Mouse (Mus musculus) bone marrow, adult 2 months (tissue): Measurements from ENCODE around the gene Plpp1.

Source experiments
- CTCF ChIP-seq: fragments of 200-500 bp; IDR thresholded peaks from 2 replicates; pipeline ENCODE4 v1.5.1; 2011; ENCODE audit warnings: low read length, control low read depth; ENCODE audit not compliant: control insufficient read depth, insufficient read depth
- POLR2A ChIP-seq: fragments of 200-500 bp; IDR thresholded peaks from 2 replicates; pipeline ENCODE4 v1.6.1; 2011; ENCODE audit warnings: low read depth, mild to moderate bottlenecking, control low read depth, low read length, borderline replicate concordance; ENCODE audit not compliant: control insufficient read depth

DNA sequence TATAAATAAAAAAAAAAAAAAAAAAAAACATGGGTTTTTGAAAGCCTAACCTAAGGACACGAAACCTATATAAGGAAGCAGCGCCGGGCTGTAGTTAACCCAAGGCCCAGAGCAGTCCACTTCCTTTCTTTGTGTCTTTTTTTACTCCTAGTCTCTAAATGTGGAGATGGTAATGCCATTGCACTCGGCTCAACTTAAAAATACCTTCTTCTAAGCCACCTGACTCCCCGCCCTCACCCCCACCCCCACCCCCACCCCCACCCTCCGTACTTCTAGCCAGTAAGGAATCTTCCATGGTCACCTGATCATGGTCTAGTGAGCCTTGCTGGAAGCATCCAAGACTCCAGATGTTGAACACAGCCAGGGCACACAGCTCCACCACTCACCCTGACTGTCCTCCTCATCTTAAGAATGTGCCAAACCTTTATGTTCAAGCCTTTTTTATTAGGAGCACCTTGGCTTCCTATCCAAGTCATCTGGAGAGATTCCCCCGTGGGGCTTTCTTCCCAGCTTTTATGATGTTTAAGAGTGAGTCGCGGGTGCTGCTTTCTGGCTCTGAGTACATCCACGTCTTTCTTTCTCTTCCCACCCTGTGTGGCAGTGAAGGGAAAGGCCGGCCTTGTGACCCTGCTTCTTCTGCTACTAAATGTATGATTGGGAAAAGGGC lies 48.1 kb upstream of the Plpp1 start:
- TF ChIP-seq CTCF = no peak
- TF ChIP-seq POLR2A = no peak
